Mouse (Mus musculus): ENCODE results near the gene Tmem39a.

GRCm38 (mm10) chr16:38585186-38585585 is 26.7 kb downstream of the Tmem39a start:
- TF ChIP-seq E2F4 (IDR thresholded peaks at IDR 0.05; ENCODE audit: insufficient replicate concordance, low read depth, low read length) = no peak
- no peak for TF ChIP-seq EP300 (IDR thresholded peaks at IDR 0.05; ENCODE audit: low read length)
- TF ChIP-seq BHLHE40 (IDR thresholded peaks at IDR 0.05; ENCODE audit: low read depth, low read length) = no peak
